Mouse (Mus musculus): ENCODE results near the gene Ptpn3. TPM values are rescaled to one million over a fixed set of nuclear protein-coding genes. Genes with fewer than 3 reads are reported as not detected.

Gene Ptpn3
- total and polyA plus RNA-seq, 3 experiments = 4.7 to 8.4 TPM; not detected in 1

DNA sequence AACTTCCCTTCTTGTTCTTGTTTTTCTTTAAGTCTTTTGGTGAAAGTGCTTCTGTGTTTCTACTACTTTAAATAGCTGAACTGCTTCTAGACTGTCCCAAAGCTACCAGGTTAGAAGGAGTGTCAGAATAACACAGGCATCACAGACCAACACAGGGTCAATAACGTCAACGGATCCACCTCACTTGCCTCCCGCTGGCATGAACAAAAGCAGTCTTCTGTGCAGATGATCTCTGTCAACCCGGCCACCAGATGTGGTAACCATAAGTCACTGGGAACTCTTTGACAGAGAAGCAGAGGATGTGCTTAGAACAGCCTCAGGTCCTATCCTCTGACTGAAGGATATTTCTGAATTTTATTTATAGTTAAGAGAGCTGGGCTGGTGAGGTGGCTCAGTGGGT is 65.9 kb downstream of the Ptpn3 start:
- no peaks in the 10 kb centered on the region for H3K79me2 ChIP-seq (ENCODE audit: control insufficient read depth, insufficient read depth, low read length, poor library complexity)
- H3K36me3 ChIP-seq (ENCODE audit: control insufficient read depth in 1 of 2, insufficient read depth in 2 of 2, low read length in 2 of 2) = peaks cover 0 to 2% of the 10 kb centered on the region in 2 experiments; a peak in 1 of 4 replicates
- H3K27ac ChIP-seq (ENCODE audit: control insufficient read depth, low read depth, low read length) = no peak overlapping the region
- H3K4me1 ChIP-seq (ENCODE audit: control insufficient read depth in 1 of 2, insufficient read depth in 2 of 2, low read length in 2 of 2) = peaks cover 0 to 2% of the 10 kb centered on the region in 2 experiments; a peak in 1 of 4 replicates
- H3K9me3 ChIP-seq (replicated peaks; ENCODE audit: insufficient read depth, low read length) = no peaks in the 10 kb centered on the region
- no peak overlapping the region for H3K4me3 ChIP-seq (ENCODE audit: control insufficient read depth in 1 of 2, insufficient read depth in 1 of 2, low read depth in 2 of 2, low read length in 2 of 2)
- DNase-seq (ENCODE audit: low read depth, low spot score) = no peak
- no peak for TF ChIP-seq KAT2A (conservative IDR thresholded peaks at IDR 0.05; ENCODE audit: low read depth, low read length)
- no peak for TF ChIP-seq SIN3A (IDR thresholded peaks at IDR 0.05; ENCODE audit: low read length)
- no peak for TF ChIP-seq ELF1 (IDR thresholded peaks at IDR 0.05; ENCODE audit: low read depth, low read length)
- TF ChIP-seq ZMIZ1 (IDR thresholded peaks at IDR 0.05; ENCODE audit: low read depth, low read length) = no peak
- TF ChIP-seq POLR2A (IDR thresholded peaks at IDR 0.05; ENCODE audit: control insufficient read depth in 1 of 2, insufficient read depth in 1 of 2, low read depth in 1 of 2, low read length in 2 of 2, poor library complexity in 1 of 2) = no peak
- no peak for TF ChIP-seq MAX (IDR thresholded peaks at IDR 0.05; ENCODE audit: low read length)
- no peak for TF ChIP-seq ETS1 (IDR thresholded peaks at IDR 0.05; ENCODE audit: low read depth, low read length)
- no peak for TF ChIP-seq MYB (IDR thresholded peaks at IDR 0.05; ENCODE audit: low read depth, low read length)
- TF ChIP-seq RCOR1 (IDR thresholded peaks at IDR 0.05; ENCODE audit: low read depth, low read length) = no peak
- no peak for TF ChIP-seq CHD1 (IDR thresholded peaks at IDR 0.05; ENCODE audit: low read depth, low read length)
- no peak for TF ChIP-seq TBP (IDR thresholded peaks at IDR 0.05; ENCODE audit: low read depth, low read length)
- TF ChIP-seq ZKSCAN1 (IDR thresholded peaks at IDR 0.05; ENCODE audit: low read depth, low read length) = no peak
- no peak overlapping the region for H3K9ac ChIP-seq (ENCODE audit: control insufficient read depth, low read depth, low read length, poor library complexity, severe bottlenecking)
- no peaks in the 10 kb centered on the region for H3K27me3 ChIP-seq (ENCODE audit: control insufficient read depth in 1 of 2, insufficient read depth in 2 of 2, low read length in 2 of 2)

DNA sequence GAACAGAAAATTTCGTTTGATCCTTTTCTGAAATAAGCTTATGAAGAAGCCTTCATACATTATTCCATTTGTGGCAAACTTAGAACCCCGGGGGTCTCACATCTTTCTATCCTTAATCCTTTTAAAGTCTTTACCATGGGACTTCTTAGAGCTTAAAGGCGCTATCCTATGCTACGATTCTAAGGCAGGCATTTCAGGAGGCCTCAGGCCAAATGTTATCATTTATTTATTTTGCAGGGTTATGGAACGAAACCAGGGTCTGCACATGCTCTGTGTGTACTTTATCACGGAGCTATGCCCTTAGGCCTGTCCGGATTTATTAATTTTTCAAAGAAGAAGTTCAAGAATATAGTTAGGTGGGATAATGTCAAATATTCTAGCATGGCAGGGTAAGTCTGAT is 67.3 kb downstream of the Ptpn3 start:
- DNase-seq (ENCODE audit: low read depth, low spot score) = no peak
- Histone ChIP-seq H3K79me2 (ENCODE audit: control insufficient read depth, insufficient read depth, low read length, poor library complexity) (no peaks in the 10 kb centered on the region), H3K9ac (ENCODE audit: control insufficient read depth, low read depth, low read length, poor library complexity, severe bottlenecking) (no peak overlapping the region), H3K27me3 (ENCODE audit: control insufficient read depth in 1 of 2, insufficient read depth in 2 of 2, low read length in 2 of 2) (no peaks in the 10 kb centered on the region), H3K9me3 (replicated peaks; ENCODE audit: insufficient read depth, low read length) (no peaks in the 10 kb centered on the region), H3K4me1 (ENCODE audit: control insufficient read depth in 1 of 2, insufficient read depth in 2 of 2, low read length in 2 of 2) (peaks cover 0 to 2% of the 10 kb centered on the region in 2 experiments; a peak in 1 of 4 replicates), H3K36me3 (ENCODE audit: control insufficient read depth in 1 of 2, insufficient read depth in 2 of 2, low read length in 2 of 2) (peaks cover 0 to 2% of the 10 kb centered on the region in 2 experiments; a peak in 1 of 4 replicates), H3K4me3 (ENCODE audit: control insufficient read depth in 1 of 2, insufficient read depth in 1 of 2, low read depth in 2 of 2, low read length in 2 of 2) (no peak overlapping the region), H3K27ac (ENCODE audit: control insufficient read depth, low read depth, low read length) (no peak overlapping the region)
- no peak for TF ChIP-seq MYB (IDR thresholded peaks at IDR 0.05; ENCODE audit: low read depth, low read length)
- no peak for TF ChIP-seq HCFC1 (IDR thresholded peaks at IDR 0.05; ENCODE audit: low read depth, low read length)
- TF ChIP-seq ZC3H11A (IDR thresholded peaks at IDR 0.05; ENCODE audit: low read depth, low read length) = no peak
- TF ChIP-seq UBTF (IDR thresholded peaks at IDR 0.05; ENCODE audit: borderline replicate concordance, insufficient read depth, low read depth, low read length) = no peak
- TF ChIP-seq JUND (IDR thresholded peaks at IDR 0.05; ENCODE audit: low read depth, low read length) = no peak
- no peak for TF ChIP-seq KAT2A (conservative IDR thresholded peaks at IDR 0.05; ENCODE audit: low read depth, low read length)
- TF ChIP-seq USF1 (IDR thresholded peaks at IDR 0.05; ENCODE audit: low read depth, low read length) = no peak
- no peak for TF ChIP-seq NELFE (IDR thresholded peaks at IDR 0.05; ENCODE audit: low read depth, low read length)
- no peak for TF ChIP-seq GATA1 (IDR thresholded peaks at IDR 0.05; ENCODE audit: low read depth, low read length)
